Mouse (Mus musculus) kidney, adult 2 months (tissue): Measurements from ENCODE around the gene Chic2. TPM values are rescaled to one million over a fixed set of nuclear protein-coding genes. Genes with fewer than 3 reads are reported as not detected.

Experiments
- DNase-seq: peaks from one replicate; pipeline ENCODE4 v3.0.0; 2021
- H3K27ac ChIP-seq: fragments of 200-500 bp; 2 replicates; pipeline ENCODE4 v1.5.1; 2012; ENCODE audit warnings: low read depth, low read length, control low read depth, inconsistent platforms; ENCODE audit not compliant: insufficient read depth
- H3K27me3 ChIP-seq: fragments of 200-500 bp; replicated peaks from 2 replicates; pipeline ENCODE4 v1.6.1; 2012; ENCODE audit warnings: mild to moderate bottlenecking, moderate library complexity, low read length, inconsistent platforms; ENCODE audit not compliant: control insufficient read depth, insufficient read depth
- H3K36me3 ChIP-seq: fragments of 200-500 bp; 2 replicates; pipeline ENCODE4 v1.6.1; 2012; ENCODE audit warnings: mild to moderate bottlenecking, moderate library complexity, low read length, inconsistent platforms; ENCODE audit not compliant: control insufficient read depth, insufficient read depth
- H3K4me1 ChIP-seq: fragments of 200-500 bp; 2 replicates; pipeline ENCODE4 v1.6.1; 2011; ENCODE audit warnings: low read length; ENCODE audit not compliant: control insufficient read depth, insufficient read depth
- H3K4me3 ChIP-seq: fragments of 200-500 bp; 2 replicates; pipeline ENCODE4 v1.5.1; 2011; ENCODE audit warnings: mild to moderate bottlenecking, low read depth, low read length, control low read depth; ENCODE audit not compliant: insufficient read depth
- CTCF ChIP-seq: fragments of 200-500 bp; conservative IDR thresholded peaks from 2 replicates; pipeline ENCODE4 v1.5.1; 2011; ENCODE audit warnings: low read depth, mild to moderate bottlenecking, control low read depth, low read length, moderate library complexity, mixed read lengths; ENCODE audit not compliant: insufficient read depth, insufficient read length
- POLR2A ChIP-seq: fragments of 200-500 bp; IDR thresholded peaks from one replicate; pipeline ENCODE4 v1.6.1; 2011; ENCODE audit warnings: low read depth, low read length, control low read depth
- WGBS: fragments of 180-500 bp; shearing (Covaris S2); methylation state at CpG from one replicate; pipeline ENCODE4 v1.1.7; 2018; 5-methylcytosine and 5-hydroxymethylcytosine counted together
- polyA plus RNA-seq: library from polyadenylated mRNA; depleted of rRNA; stranded (reverse); fragments of >200 nt; gene quantifications from 2 replicates; pipeline ENCODE4 v1.2.3, GENCODE M21; 2012

Chic2 gene
- polyA plus RNA-seq, 1 experiment: 6.1 TPM

DNA sequence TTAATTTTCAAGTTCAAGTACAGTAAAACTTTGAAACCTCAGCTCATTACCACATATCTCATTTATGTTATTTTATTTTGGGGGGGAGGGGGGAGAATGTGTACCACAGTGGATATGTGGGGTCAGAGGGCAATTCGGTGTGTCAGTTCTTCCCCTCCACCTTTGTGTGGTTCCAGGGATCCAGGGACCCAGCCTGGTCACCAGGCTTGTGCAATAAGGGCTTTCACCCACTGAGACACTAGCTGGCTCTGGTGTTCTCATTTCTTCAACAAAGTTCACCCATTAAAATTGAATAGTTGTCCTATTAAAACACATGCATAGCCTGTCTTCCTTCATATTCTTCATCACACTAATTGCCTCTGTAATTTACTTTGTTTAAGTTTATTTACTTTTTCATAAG is 5.3 kb downstream of the Chic2 start:
- Histone ChIP-seq H3K4me3 (no peak overlapping the region), H3K27me3 (no peaks in the 10 kb centered on the region), H3K36me3 (no peaks in the 10 kb centered on the region), H3K27ac (no peak overlapping the region), H3K4me1 (peaks cover 4% of the 10 kb centered on the region; the same call in 1 of the 2 replicates)
- no peak for TF ChIP-seq POLR2A
- TF ChIP-seq CTCF: no peak
- no peak for DNase-seq
- WGBS: 89% methylated on average over 1 of the region's 1 CpGs

DNA sequence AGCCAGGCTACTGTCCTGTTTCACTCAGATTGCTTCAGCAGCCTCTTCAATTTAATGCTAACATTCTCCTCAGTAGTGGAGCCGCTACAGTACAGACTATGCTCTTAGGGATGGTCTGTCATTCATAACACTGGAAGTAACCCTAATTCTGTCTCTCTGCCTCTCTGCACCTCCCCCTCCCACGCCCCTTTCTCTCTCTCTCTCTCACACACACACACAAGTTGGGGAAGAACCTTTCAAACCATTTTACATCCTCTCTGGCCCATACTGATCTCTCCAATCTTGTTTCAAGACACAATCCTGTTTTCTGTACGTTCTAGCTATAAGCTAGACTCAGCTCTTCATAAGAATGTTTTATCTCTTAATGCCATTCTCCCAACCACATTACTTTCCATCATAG is 9.1 kb downstream of the Chic2 start:
- Histone ChIP-seq H3K27me3 (no peaks in the 10 kb centered on the region), H3K36me3 (no peaks in the 10 kb centered on the region), H3K4me3 (no peak overlapping the region), H3K27ac (no peak overlapping the region), H3K4me1 (no peaks in the 10 kb centered on the region; the same call in 1 of the 2 replicates)
- DNase-seq: no peak
- WGBS: 91% methylated on average over 3 of the region's 3 CpGs
- TF ChIP-seq POLR2A (no peak), CTCF (no peak)

- no peak for DNase-seq
- no peaks in the 10 kb centered on the region for H3K27me3 ChIP-seq
- WGBS: 87% methylated on average over 1 of the region's 1 CpGs
- no peaks in the 10 kb centered on the region for H3K36me3 ChIP-seq
- no peak for TF ChIP-seq POLR2A
- no peak for TF ChIP-seq CTCF
- no peak overlapping the region for H3K27ac ChIP-seq
- no peaks in the 10 kb centered on the region for H3K4me1 ChIP-seq
- no peak overlapping the region for H3K4me3 ChIP-seq
Observed at GRCm38 (mm10) chr5:75014768-75015167, 29.8 kb downstream of the Chic2 start.

DNA sequence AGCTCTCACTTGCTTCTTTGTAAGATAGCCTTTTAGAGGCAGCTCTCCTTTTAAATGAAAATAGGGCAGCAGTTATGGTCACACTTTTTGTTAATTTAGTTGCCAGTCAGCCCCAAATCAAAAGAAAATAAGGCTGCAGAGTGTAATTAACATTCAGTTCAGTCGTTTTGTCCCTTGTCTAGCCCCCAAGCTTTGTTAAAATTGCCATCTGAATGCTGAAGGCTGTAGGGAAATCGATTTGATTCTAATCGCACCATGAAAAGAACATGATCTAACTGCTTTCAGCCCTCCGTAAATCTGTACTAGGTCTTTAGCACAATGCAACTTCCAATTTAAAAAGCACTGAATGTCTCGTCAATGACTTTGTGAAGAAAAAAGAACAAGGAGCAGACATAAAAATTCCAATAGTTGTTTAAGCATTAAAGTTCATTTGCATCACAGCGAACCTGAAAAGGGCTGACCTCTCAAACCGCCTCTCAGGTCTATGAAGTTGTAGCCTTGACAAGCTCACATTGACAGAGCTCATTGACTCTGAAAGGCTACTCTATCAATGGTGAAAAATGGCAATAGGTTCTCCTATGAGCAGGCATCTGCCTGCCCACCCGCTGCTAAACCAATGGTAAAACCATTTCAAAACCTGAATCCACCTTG is 31.7 kb downstream of the Chic2 start:
- DNase-seq: no peak
- WGBS: 70% methylated on average over 8 of the region's 8 CpGs
- no peak for TF ChIP-seq POLR2A
- no peak for TF ChIP-seq CTCF
- no peaks in the 10 kb centered on the region for H3K36me3 ChIP-seq
- no peaks in the 10 kb centered on the region for H3K27me3 ChIP-seq
- H3K4me1 ChIP-seq: no peaks in the 10 kb centered on the region
- no peak overlapping the region for H3K4me3 ChIP-seq
- H3K27ac ChIP-seq: no peak overlapping the region

DNA sequence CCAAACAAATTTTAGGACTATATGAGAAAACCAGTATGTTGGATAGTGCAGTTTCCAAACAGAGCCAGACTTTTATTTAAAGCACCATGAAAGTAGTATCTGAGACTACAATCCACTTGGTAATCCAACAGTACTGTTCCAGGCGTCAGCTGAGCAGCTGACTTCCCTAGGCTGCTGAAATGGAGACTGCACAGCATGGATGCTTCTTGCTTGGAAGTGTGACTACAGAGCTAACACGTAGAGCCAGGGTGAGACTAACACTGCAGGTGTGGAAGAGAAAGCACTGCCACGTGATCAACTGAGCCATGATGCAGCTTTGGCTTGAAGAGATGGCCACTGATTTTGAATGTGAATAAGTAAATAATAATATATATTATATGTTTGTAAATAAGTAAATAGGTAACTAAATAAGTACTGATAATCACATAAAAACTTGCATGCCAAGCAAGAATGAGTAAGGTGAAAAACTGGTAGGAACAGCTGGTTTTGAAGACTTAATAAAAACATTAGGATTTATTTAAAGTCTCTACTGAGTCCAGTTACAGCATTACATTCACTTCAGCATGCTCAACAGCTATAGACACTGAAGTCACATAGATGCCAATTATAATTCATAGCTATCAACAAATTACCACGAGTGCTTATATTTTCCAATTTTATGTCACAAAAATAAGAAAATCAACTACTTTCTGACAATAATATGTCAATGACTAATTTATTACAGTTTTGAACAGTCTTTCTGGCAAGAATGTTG is 32.4 kb downstream of the Chic2 start:
- no peak overlapping the region for H3K4me3 ChIP-seq
- DNase-seq: no peak
- H3K27me3 ChIP-seq: no peaks in the 10 kb centered on the region
- H3K4me1 ChIP-seq: no peaks in the 10 kb centered on the region
- TF ChIP-seq POLR2A (no peak), CTCF (no peak)
- no peak overlapping the region for H3K27ac ChIP-seq
- 86% methylated on average over 4 of the region's 4 CpGs for WGBS
- no peaks in the 10 kb centered on the region for H3K36me3 ChIP-seq

DNA sequence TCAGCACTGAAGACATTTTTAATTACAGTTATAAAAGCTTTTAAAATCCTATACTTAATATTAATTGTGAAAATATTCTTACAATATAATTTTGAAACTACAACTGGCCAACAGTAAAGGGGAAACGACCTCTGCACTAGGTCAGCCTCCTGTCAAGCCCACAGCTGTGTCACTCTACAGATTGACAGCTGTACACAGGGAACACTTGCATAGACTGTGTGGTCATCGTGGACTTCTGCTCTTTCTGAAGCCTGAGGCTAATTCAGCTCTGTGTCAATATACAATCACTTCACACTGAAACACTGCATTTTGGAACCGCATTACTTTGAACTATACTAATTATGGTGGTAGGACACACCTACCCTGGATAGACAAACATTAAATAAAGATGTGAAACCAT is 39.8 kb downstream of the Chic2 start:
- Histone ChIP-seq H3K27me3 (no peaks in the 10 kb centered on the region), H3K27ac (no peak overlapping the region), H3K36me3 (peaks cover 2% of the 10 kb centered on the region; the same call in 1 of the 2 replicates), H3K4me3 (no peak overlapping the region), H3K4me1 (no peaks in the 10 kb centered on the region)
- 79% methylated on average over 3 of the region's 3 CpGs for WGBS
- TF ChIP-seq CTCF (no peak), POLR2A (no peak)
- DNase-seq: no peak

DNA sequence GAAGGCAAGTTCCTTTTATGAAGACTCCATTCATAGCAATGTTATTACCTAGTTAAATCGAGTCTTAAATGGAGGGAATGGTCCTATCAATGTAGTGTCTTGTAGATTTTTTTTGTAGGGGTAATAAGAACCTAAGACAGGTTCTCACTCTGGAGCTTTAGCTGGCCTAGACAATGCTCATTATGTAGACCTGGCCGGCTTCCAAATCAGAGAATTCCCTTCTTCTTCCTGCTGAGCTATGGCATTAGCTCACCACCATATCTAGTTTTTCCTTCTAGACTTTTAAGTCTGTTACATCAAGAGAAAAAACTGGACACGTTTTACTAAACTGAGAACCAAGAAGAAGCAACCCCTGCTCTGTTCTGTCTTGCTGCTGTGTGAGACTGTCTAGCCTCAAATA is 42.5 kb downstream of the Chic2 start:
- DNase-seq: no peak
- no peak overlapping the region for H3K4me3 ChIP-seq
- TF ChIP-seq POLR2A (no peak), CTCF (no peak)
- H3K4me1 ChIP-seq: no peaks in the 10 kb centered on the region
- 92% methylated on average over 3 of the region's 3 CpGs for WGBS
- H3K27me3 ChIP-seq: no peaks in the 10 kb centered on the region
- H3K27ac ChIP-seq: no peak overlapping the region
- H3K36me3 ChIP-seq: peaks cover 2% of the 10 kb centered on the region; the same call in 1 of the 2 replicates
